Mouse (Mus musculus) gastrocnemius, postnatal 36 days (tissue): ENCODE measurements around the gene Tldc1. TPM values are rescaled to one million over a fixed set of nuclear protein-coding genes. Genes with fewer than 3 reads are reported as not detected.

Experiments used
- DNase-seq, 2 experiments: peaks; one replicate each; pipeline ENCODE4 v3.0.0; 2022
- intact Hi-C: fragments of 180-260 bp; cut with DNase I; formaldehyde crosslinking; loops from one replicate; pipeline ENCODE4 v1.15.1; 2025
- total RNA-seq, 2 experiments: library from RNA; stranded (reverse); gene quantifications; 2 replicates each; pipeline ENCODE4 v1.2.3; 2021

The Tldc1 gene
- total RNA-seq, 2 experiments from 2014 or later = 3.7 to 4.9 TPM

GRCm38 (mm10) chr8:119780402-119781049, 2.3 kb upstream of the Tldc1 start:
- intact Hi-C loops = loop anchor here (1.0 to 5.0 kb wide), 2 partner anchors 64 to 292 kb away; no protein-coding TSS in a partner anchor

GRCm38 (mm10) chr8:119779013-119779737, 959 bp upstream of the Tldc1 start:
- peak; percentile 65 to 72 for DNase-seq
- intact Hi-C loops = loop anchor here (2.0 kb wide), 2 partner anchors 80 to 92 kb away; no protein-coding TSS in a partner anchor

More at GRCm38 (mm10) chr8:119780402-119781049, 2.3 kb upstream of the Tldc1 start:
- DNase-seq = no peak

- intact Hi-C loops = loop anchor here (2.0 kb wide), 2 partner anchors 79 to 91 kb away; no protein-coding TSS in a partner anchor
- no peak for DNase-seq
Measured at GRCm38 (mm10) chr8:119777765-119778164, 451 bp downstream of the Tldc1 start.

GRCm38 (mm10) chr8:119776668-119777245, 1.5 kb downstream of the Tldc1 start:
- intact Hi-C loops = no loop called here
- DNase-seq = no peak

DNA sequence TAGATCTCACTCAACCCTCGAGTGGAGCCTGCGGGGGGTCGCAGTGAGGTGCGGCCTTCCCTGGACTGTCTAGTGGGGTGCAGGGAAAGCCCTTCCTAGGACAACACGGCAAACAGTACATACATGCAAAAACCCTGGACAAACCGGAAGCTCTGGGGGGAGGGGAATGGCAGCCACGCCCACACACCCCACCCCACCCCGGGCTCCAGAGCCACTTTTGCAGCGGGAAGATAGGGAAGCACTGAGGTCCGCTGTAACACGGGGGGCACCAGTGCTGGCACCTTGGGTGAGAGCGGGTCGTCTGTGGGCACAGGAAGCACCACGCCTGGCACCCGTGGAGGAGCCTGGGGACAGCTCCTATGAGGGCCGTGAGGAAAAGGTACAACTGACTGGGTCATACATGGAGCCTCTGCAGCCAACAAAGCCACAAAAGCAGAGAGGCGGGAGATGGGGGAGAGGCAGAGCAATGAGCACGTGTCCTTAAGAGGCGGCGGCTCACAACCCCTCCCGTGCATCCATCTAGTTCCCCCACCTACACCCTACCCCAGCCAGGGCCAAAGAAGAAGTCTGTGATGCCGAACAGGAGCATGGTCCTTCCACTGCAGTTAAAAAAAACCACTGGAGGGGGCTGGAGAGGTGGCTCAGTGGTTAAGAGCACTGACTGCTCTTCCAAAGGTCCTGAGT, 12.3 kb downstream of the Tldc1 start:
- intact Hi-C loops = no loop called here
- no peak for DNase-seq

- intact Hi-C loops = no loop called here
- no peak for DNase-seq
Measured at GRCm38 (mm10) chr8:119765311-119765710, 12.9 kb downstream of the Tldc1 start.

DNA sequence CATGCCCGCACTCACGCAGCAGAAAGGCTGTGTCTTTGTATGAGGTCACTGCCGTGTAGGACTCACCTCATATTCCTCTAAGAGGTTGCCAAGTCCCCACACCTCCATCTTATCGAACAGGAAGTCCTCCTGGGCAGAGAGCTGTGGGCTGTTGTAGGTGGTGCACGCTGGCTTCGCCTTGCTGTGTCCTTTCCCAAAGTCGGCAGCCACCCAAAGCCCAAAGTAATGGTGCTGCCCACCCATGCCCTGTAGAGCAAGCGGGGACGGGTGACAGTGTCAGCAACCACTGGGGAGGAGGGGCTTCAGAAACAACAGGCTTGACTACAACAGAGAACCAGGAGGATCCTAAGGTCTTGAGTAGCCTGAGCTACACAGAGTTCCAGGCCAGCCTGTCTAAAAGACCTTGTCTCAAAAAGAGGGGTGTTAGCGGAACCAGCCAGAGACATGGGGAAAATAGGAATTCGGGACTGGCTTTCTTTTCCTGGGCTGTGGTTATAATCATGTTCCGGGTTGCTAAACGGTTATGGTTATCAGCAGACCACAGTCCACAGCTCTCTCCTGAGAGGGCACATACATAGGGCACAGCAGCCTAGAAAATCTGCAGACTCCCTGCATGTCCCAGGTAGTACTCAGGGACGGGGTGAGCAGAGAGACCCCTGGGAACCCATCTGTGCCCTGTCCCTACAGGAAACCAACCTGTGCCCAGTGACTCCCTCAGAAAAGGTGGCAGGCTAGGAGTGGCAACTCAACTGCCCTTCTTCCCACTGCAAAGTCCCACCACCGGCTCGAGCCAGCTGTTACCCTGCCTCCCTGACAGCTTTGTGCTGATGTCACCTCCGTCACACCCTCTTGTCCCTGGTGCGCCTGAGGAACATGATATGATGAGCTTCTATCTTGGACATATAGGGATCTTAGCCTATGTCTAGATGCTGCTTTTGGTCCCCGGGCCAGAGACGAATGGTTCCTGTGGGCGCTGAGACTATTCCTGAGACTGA, 15.7 kb downstream of the Tldc1 start:
- DNase-seq = no peak
- intact Hi-C loops = no loop called here

- intact Hi-C loops = no loop called here
- no peak for DNase-seq
Measured at GRCm38 (mm10) chr8:119761692-119762091, 16.5 kb downstream of the Tldc1 start.

GRCm38 (mm10) chr8:119756538-119756937, 21.7 kb downstream of the Tldc1 start:
- DNase-seq = no peak
- intact Hi-C loops = no loop called here

DNA sequence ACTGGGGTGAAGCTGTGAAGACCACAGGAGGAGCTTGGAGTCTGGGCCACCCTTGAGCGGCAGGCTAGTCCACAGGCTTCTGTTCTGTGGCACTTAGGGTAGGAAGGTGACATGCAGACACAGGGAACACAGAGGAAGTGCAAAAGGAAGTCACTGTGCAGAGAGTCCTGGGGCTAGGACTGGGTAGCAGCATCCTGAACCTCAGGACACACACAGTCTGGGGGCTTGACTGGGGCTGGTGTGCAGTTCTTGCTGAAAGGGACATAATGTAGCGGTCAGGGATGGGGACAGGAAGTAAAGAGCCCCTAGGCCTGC, 22.1 kb downstream of the Tldc1 start:
- no peak for DNase-seq
- intact Hi-C loops = no loop called here

GRCm38 (mm10) chr8:119755238-119756146, 22.7 kb downstream of the Tldc1 start:
- intact Hi-C loops = no loop called here
- DNase-seq = no peak

GRCm38 (mm10) chr8:119744604-119745003, 33.6 kb downstream of the Tldc1 start:
- intact Hi-C loops = no loop called here

DNA sequence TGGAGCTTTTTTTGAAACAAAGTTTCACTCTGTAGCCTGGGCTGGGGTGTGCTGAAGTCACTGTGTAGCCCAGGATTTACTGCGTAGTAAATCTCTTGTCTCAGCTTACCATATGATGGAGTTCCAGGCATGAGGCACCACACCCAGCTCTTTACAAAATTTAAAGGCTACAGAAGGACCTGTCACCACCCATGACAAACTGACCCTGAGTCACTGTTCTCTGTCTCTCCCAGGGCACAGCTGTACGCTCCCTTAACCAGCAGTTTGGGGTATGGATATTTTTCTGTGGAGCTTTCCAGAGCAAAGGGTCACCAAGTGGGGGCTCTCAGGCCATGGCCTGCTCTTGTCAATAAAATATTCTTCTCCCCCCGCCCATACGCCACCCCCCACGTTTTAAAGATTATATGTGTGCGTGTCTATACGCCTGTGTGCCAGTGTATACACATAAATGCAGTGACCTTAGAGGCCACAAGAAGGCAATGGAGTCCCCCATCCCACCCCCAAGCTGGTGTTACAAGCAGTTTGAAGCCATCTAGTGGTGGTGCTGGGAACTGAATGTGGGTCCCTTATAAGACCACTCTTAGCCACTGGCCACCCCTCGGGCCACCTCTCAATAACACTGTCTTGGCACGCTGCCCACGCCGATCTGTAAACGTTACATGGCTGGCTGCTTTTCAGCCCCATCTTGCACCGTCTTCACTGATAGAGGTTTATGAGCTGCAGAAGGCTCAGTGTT, 34.8 kb downstream of the Tldc1 start:
- intact Hi-C loops = no loop called here
- peak in 1 of 2 experiments; percentile 17 for DNase-seq

More at GRCm38 (mm10) chr8:119744604-119745003, 33.6 kb downstream of the Tldc1 start:
- DNase-seq = no peak

DNA sequence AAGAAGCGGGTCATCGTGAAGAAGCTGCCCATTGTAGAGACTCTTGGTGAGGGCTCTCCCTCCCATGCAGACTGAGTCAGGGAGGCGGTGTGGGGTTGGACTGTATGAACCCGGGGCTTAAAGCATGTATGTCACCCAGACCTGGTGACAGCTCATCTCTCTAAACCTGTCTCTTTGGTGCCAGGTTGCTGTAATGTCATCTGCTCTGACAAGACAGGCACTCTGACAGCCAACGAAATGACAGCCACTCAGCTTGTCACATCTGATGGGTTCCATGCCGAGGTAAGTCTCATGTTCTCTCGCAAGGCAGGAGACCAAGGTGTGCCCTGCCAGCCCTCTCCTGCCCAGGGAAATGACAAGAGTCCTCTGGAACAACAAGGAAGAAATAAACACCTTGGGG, 35.8 kb downstream of the Tldc1 start:
- DNase-seq = no peak
- intact Hi-C loops = no loop called here

DNA sequence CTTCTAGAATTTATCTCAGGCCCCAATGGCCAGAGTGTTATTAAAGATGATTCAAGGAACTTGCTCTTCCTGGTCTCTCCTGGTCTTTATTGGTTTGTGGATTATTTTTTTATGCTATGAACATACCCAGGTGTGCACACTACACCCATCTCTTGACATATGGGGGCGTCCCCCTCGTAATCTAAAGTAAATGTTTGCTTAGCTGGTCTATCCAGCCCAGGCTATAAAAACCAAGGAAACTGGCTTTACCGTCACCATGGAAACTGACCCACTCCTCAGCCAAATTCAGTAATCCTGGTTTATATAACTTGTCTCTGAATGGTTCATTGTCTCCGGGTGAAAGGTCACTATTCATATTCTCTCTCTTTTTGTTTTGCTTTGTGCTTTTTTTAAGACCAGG, 37.6 kb downstream of the Tldc1 start:
- intact Hi-C loops = no loop called here
- no peak for DNase-seq

DNA sequence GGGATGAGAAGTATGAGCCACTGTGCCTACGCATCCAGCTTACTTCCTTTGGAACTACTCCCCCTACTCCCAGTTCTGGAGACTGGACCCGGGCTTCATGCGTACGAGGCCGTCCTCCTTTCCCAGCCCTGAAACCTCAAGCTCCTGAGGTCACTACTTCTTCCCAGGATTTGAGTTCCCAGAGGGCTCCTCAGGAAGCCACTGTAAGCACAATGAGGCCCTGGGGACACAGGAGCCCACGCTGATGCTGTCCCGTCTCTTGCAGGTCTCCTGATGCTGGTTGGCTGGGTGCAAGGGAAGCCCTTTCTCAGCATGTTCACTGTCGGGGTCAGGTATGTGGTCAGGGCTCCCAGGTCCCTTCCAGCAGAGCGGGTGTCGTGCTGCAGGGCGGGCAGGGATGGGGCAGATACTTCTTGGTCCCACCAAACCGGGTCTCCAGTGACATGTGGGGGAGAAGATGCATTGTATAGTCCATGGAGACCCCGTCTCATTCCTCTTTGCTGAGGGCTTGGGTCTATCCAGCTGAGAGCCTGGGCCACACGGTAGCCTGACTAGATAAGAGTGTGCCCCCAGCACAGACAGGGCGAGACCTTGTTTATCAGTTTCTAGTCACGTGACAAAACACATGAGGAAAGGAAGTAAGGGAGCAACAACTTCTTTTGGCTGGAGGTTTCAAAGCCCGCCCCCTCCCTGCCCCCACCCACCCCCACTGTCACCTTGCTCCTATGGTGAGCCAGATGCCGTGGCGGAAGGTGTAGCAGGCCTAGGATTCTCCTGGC, 39.9 kb downstream of the Tldc1 start:
- no peak for DNase-seq
- intact Hi-C loops = no loop called here
